Mouse (Mus musculus) erythroblast, embryonic 14.5 days (primary cell): ENCODE results near the gene Tatdn3.

Experiments
- GATA1 ChIP-seq: IDR thresholded peaks from 2 replicates; pipeline ENCODE4 v1.6.1; 2012; ENCODE audit warnings: low read length, inconsistent platforms, mixed read lengths
- TAL1 ChIP-seq: IDR thresholded peaks from 3 replicates; pipeline ENCODE4 v1.6.1; 2012; ENCODE audit warnings: low read length, inconsistent platforms, mixed read lengths

DNA sequence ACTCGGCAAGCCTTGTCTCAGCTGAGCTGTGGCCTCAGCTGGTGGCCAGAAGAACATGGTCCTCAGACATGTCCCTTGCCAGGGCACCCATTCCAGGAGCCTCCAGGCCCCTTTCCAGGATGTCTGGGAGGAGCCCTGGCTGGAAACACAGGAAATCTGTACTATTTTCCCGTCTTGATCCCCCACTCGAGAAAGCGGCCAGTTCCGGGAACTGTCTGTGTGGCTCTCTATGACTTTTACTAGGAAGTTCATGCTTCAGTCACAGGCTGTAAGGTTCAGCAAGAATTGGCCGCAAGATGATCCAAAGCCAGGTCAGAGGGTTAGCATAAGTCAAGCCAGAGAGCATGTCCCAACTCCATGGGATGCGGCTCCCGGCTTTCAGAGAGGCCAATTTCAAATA lies 29.3 kb upstream of the Tatdn3 start:
- TF ChIP-seq TAL1 (no peak), GATA1 (no peak)
